Comparison of ENCODE assay signal across 18 mouse cellular contexts in genomic region chr12:82457609-82458008, GRCm38 (mm10).
DNase-seq lines count a peak whose midpoint lies in the region; ATAC-seq and TF ChIP-seq lines count a peak whose summit lies in the region.
"Had no signal": no experiment of that assay in that cellular context is flagged by ENCODE, and none has a peak within 500 bp of the region (broad histone marks: within the 10 kb centered on the region; RNA-seq: fewer than 3 reads in every experiment).

No protein-coding gene starts in this region.

- no peak for TF ChIP-seq CTCF in stomach, postnatal 0 days (IDR thresholded peaks at IDR 0.05; ENCODE audit: low read depth)

- H3K4me1 ChIP-seq in forebrain, embryonic 14.5 days (ENCODE audit: control insufficient read depth, insufficient read depth, low read length): no peaks in the 10 kb centered on the region
- H3K4me1 ChIP-seq in forebrain, embryonic 11.5 days (replicated peaks; ENCODE audit: control insufficient read depth, insufficient read depth, low read length): no peaks in the 10 kb centered on the region
- H3K4me1 ChIP-seq in kidney, embryonic 15.5 days: 0 out of 2 replicates have a peak, but pooled peaks cover 4% of the 10 kb centered on the region
- 0 out of 2 replicates have a peak, but pooled peaks cover 3% of the 10 kb centered on the region for H3K4me1 ChIP-seq in kidney, embryonic 16.5 days (ENCODE audit: insufficient read depth, low read length)
- no peaks in the 10 kb centered on the region for H3K4me1 ChIP-seq in stomach, embryonic 14.5 days (ENCODE audit: control insufficient read depth, insufficient read depth, low read length)
- H3K4me1 ChIP-seq in stomach, postnatal 0 days (replicated peaks; ENCODE audit: control insufficient read depth, insufficient read depth): no peaks in the 10 kb centered on the region
- H3K4me1 ChIP-seq: embryonic facial prominence, embryonic 13.5 days; heart, embryonic 12.5 days had no signal

- no peak overlapping the region for H3K9ac ChIP-seq in forebrain, embryonic 14.5 days (ENCODE audit: low read length)
- H3K9ac ChIP-seq in forebrain, embryonic 11.5 days (ENCODE audit: low read length): no peak overlapping the region
- H3K9ac ChIP-seq in kidney, embryonic 15.5 days: no peak overlapping the region
- H3K9ac ChIP-seq in kidney, embryonic 16.5 days (replicated peaks; ENCODE audit: low read length): no peak overlapping the region
- no peak overlapping the region for H3K9ac ChIP-seq in stomach, embryonic 14.5 days (replicated peaks; ENCODE audit: low read depth, low read length)
- no peak overlapping the region for H3K9ac ChIP-seq in stomach, postnatal 0 days (ENCODE audit: low read length)
- H3K9ac ChIP-seq: embryonic facial prominence, embryonic 13.5 days; heart, embryonic 12.5 days had no signal

- no peak overlapping the region for H3K27ac ChIP-seq in forebrain, embryonic 14.5 days (ENCODE audit: low read depth, low read length)
- no peak overlapping the region for H3K27ac ChIP-seq in forebrain, embryonic 11.5 days (ENCODE audit: low read depth, low read length)
- no peak overlapping the region for H3K27ac ChIP-seq in kidney, embryonic 15.5 days
- H3K27ac ChIP-seq in kidney, embryonic 16.5 days (ENCODE audit: low read length): no peak overlapping the region
- no peak overlapping the region for H3K27ac ChIP-seq in stomach, embryonic 14.5 days (ENCODE audit: low read length)
- no peak overlapping the region for H3K27ac ChIP-seq in stomach, postnatal 0 days (replicated peaks)
- H3K27ac ChIP-seq: embryonic facial prominence, embryonic 13.5 days; gastrocnemius, adult 2 months had no signal

- 87% methylated on average over 6 of the region's 6 CpGs for WGBS in forebrain, embryonic 14.5 days
- WGBS in forebrain, embryonic 11.5 days: 87% methylated on average over 6 of the region's 6 CpGs
- 71% methylated on average over 6 of the region's 6 CpGs for WGBS in kidney, embryonic 15.5 days
- WGBS in kidney, embryonic 16.5 days: 73% methylated on average over 6 of the region's 6 CpGs
- WGBS in stomach, embryonic 14.5 days: 81% methylated on average over 6 of the region's 6 CpGs
- 82% methylated on average over 6 of the region's 6 CpGs for WGBS in stomach, postnatal 0 days

- no peak overlapping the region for H3K4me3 ChIP-seq in forebrain, embryonic 14.5 days (ENCODE audit: low read depth, low read length)
- no peak overlapping the region for H3K4me3 ChIP-seq in forebrain, embryonic 11.5 days (ENCODE audit: low read depth, low read length)
- H3K4me3 ChIP-seq in kidney, embryonic 15.5 days (replicated peaks): no peak overlapping the region
- H3K4me3 ChIP-seq in kidney, embryonic 16.5 days (ENCODE audit: low read length): no peak overlapping the region
- no peak overlapping the region for H3K4me3 ChIP-seq in stomach, embryonic 14.5 days (ENCODE audit: low read depth, low read length)
- no peak overlapping the region for H3K4me3 ChIP-seq in stomach, postnatal 0 days (ENCODE audit: low read depth, low read length)
- H3K4me3 ChIP-seq: embryonic facial prominence, embryonic 13.5 days; gastrocnemius, adult 2 months; heart, embryonic 12.5 days had no signal

- TF ChIP-seq EP300 in stomach, postnatal 0 days (optimal IDR thresholded peaks at IDR 0.05): no peak

- 0 out of 2 replicates have a peak, but pooled peaks have one; percentile 42 for ATAC-seq in forebrain, embryonic 14.5 days
- ATAC-seq in forebrain, embryonic 11.5 days (replicated peaks; ENCODE audit: low FRiP score): no peak
- ATAC-seq in frontal cortex, adult (ENCODE audit: low TSS enrichment): peak; percentile 41; the same call in 1 of the 2 replicates
- ATAC-seq in kidney, embryonic 15.5 days (replicated peaks; ENCODE audit: low FRiP score): 0 out of 2 replicates have a peak, but pooled peaks have one; percentile 49
- no peak for ATAC-seq in kidney, embryonic 16.5 days (ENCODE audit: low FRiP score, low TSS enrichment)
- 0 out of 2 replicates have a peak, but pooled peaks have one; percentile 33 for ATAC-seq in stomach, embryonic 14.5 days (ENCODE audit: insufficient number of reproducible peaks, insufficient read depth, low FRiP score, low read depth)
- no peak for ATAC-seq in stomach, postnatal 0 days (ENCODE audit: low FRiP score, low TSS enrichment)
- ATAC-seq: CD4-positive, CD25-positive, alpha-beta regulatory T cell, adult 4 months; hindbrain, embryonic 16.5 days had no signal

- no peak for DNase-seq in forebrain, embryonic 14.5 days (ENCODE audit: low spot score)
- DNase-seq in forebrain, embryonic 11.5 days (ENCODE audit: low spot score): no peak
- no peak for DNase-seq in frontal cortex, postnatal 25 days (ENCODE audit: low spot score in 2 of 2)
- no peak for DNase-seq in stomach, postnatal 0 days (ENCODE audit: low spot score)
- DNase-seq: adrenal gland, postnatal 10 days; B cell, adult 2 months; gastrocnemius, adult 2 months; gastrocnemius, postnatal 25 days; heart, postnatal 36 days had no signal

- no peak overlapping the region for H3K4me2 ChIP-seq in forebrain, embryonic 14.5 days (ENCODE audit: low read length)
- H3K4me2 ChIP-seq in forebrain, embryonic 11.5 days (ENCODE audit: low read depth, low read length, severe bottlenecking): no peak overlapping the region
- H3K4me2 ChIP-seq in kidney, embryonic 15.5 days: no peak overlapping the region
- no peak overlapping the region for H3K4me2 ChIP-seq in kidney, embryonic 16.5 days (replicated peaks; ENCODE audit: low read depth, low read length)
- H3K4me2 ChIP-seq in stomach, embryonic 14.5 days (replicated peaks; ENCODE audit: low read depth, low read length): no peak overlapping the region
- H3K4me2 ChIP-seq in stomach, postnatal 0 days (replicated peaks; ENCODE audit: low read depth): no peak overlapping the region
- H3K4me2 ChIP-seq: embryonic facial prominence, embryonic 13.5 days; heart, embryonic 12.5 days had no signal

- no peaks in the 10 kb centered on the region for H3K9me3 ChIP-seq in forebrain, embryonic 14.5 days (replicated peaks; ENCODE audit: control insufficient read depth, low read length)
- no peaks in the 10 kb centered on the region for H3K9me3 ChIP-seq in forebrain, embryonic 11.5 days (ENCODE audit: control insufficient read depth, low read length)
- H3K9me3 ChIP-seq in kidney, embryonic 15.5 days (replicated peaks): no peaks in the 10 kb centered on the region
- no peaks in the 10 kb centered on the region for H3K9me3 ChIP-seq in kidney, embryonic 16.5 days (ENCODE audit: low read length)
- H3K9me3 ChIP-seq in stomach, embryonic 14.5 days (ENCODE audit: control insufficient read depth, low read depth, low read length): no peaks in the 10 kb centered on the region
- H3K9me3 ChIP-seq in stomach, postnatal 0 days (ENCODE audit: control insufficient read depth, low read length): no peaks in the 10 kb centered on the region
- H3K9me3 ChIP-seq: G1E had no signal

- no peaks in the 10 kb centered on the region for H3K27me3 ChIP-seq in forebrain, embryonic 14.5 days (replicated peaks; ENCODE audit: control insufficient read depth, insufficient read depth, low read length)
- H3K27me3 ChIP-seq in forebrain, embryonic 11.5 days (ENCODE audit: control insufficient read depth, insufficient read depth, low read length): no peaks in the 10 kb centered on the region
- H3K27me3 ChIP-seq in kidney, embryonic 15.5 days: no peaks in the 10 kb centered on the region
- no peaks in the 10 kb centered on the region for H3K27me3 ChIP-seq in kidney, embryonic 16.5 days (ENCODE audit: insufficient read depth, low read length)
- no peaks in the 10 kb centered on the region for H3K27me3 ChIP-seq in stomach, embryonic 14.5 days (ENCODE audit: control insufficient read depth, insufficient read depth, low read length)
- no peaks in the 10 kb centered on the region for H3K27me3 ChIP-seq in stomach, postnatal 0 days (ENCODE audit: control insufficient read depth, insufficient read depth, low read length)
- H3K27me3 ChIP-seq: embryonic facial prominence, embryonic 13.5 days; heart, embryonic 12.5 days had no signal

- H3K36me3 ChIP-seq in forebrain, embryonic 14.5 days (ENCODE audit: control insufficient read depth, insufficient read depth, low read length): no peaks in the 10 kb centered on the region
- H3K36me3 ChIP-seq in forebrain, embryonic 11.5 days (ENCODE audit: control insufficient read depth, insufficient read depth, low read length): no peaks in the 10 kb centered on the region
- H3K36me3 ChIP-seq in kidney, embryonic 15.5 days: peaks cover 3% of the 10 kb centered on the region; the same call in 1 of the 2 replicates
- peaks cover 2% of the 10 kb centered on the region; the same call in 1 of the 2 replicates for H3K36me3 ChIP-seq in kidney, embryonic 16.5 days (ENCODE audit: insufficient read depth, low read length)
- no peaks in the 10 kb centered on the region for H3K36me3 ChIP-seq in stomach, embryonic 14.5 days (ENCODE audit: control insufficient read depth, insufficient read depth, low read length)
- H3K36me3 ChIP-seq in stomach, postnatal 0 days (ENCODE audit: control insufficient read depth, insufficient read depth, low read length): no peaks in the 10 kb centered on the region

Comparison
In these comparisons a context has a peak if more than half of its experiments do, and no peak if none do; other contexts are left out.
1. ATAC-seq: peak in forebrain, embryonic 14.5 days (single experiment), frontal cortex, adult (single experiment), kidney, embryonic 15.5 days (single experiment) and stomach, embryonic 14.5 days (single experiment); none in forebrain, embryonic 11.5 days (single experiment), kidney, embryonic 16.5 days (single experiment) and stomach, postnatal 0 days (single experiment).